Mouse (Mus musculus): ENCODE data around the gene Oard1.

DNA sequence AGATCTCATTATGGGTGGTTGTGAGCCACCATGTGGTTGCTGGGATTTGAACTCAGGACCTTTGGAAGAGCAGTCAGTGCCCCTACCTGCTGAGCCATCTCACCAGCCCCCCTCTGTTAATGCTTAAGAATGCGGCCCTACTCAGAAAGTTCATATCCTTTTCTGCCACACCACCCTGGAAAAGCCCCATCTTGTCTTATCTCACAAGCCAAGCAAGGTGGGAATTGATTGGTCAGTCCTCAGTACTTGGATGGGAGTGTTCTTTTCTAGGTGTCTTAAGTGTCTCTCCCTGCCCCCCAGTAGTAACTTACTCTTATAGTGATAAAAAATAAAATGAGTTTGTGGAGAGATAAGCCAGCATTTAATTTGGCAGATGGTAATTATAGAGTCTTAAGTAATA lies 5.1 kb upstream of the Oard1 start:
- no peak for TF ChIP-seq CTCF (IDR thresholded peaks at IDR 0.05; ENCODE audit: extremely low read depth, insufficient read length, insufficient replicate concordance, low read depth, low read length)
- TF ChIP-seq POLR2A (IDR thresholded peaks at IDR 0.05; ENCODE audit: low read depth, low read length), result no peak

Data from small intestine, adult 2 months (tissue).